Mouse (Mus musculus): ENCODE measurements around the gene Gm20890. TPM values are rescaled to one million over a fixed set of nuclear protein-coding genes. Genes with fewer than 3 reads are reported as not detected.
"Not testable (repeated sequence)": the region's sequence is repeated elsewhere in the genome, so short reads cannot be mapped to it uniquely, and the experiment has no call there.

Gm20890 gene
- not detected for total RNA-seq (2021)
- long read RNA-seq, experiment 1 = 0 reads
- long read RNA-seq, experiment 2 = 0 reads

DNA sequence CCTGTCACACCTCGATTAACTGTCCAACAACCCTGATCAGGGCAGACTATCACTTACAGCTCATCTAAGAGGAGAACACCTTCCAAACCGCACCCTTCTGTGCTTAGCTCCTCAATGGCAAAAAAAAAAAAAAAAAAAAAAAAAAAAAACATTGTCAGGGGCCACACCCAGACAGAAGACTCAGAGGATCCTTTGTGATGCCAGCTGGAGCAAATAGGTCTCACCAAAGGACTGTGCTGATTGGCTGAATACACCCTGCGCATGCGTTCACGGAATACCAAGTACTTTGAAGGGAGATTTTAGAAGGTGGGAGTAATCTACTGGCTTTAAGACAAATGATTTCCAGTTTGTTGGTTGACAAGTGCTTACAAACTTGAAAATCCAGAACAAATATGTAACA is at the start of gene Gm20890:
Gm20890 (minus strand) TSS at position 101 of the 400 bp plus-strand sequence.
- intact Hi-C loops (cut with DNase I); DNase-seq: not testable (repeated sequence)

All from heart, postnatal 14 days (tissue).